Mouse (Mus musculus): ENCODE results near the gene Gm20388. TPM values are rescaled to one million over a fixed set of nuclear protein-coding genes. Genes with fewer than 3 reads are reported as not detected.

Gene Gm20388
- polyA plus RNA-seq, 1 experiment from 2014 or later: not detected

- no peak for ATAC-seq
Observed at GRCm38 (mm10) chr8:120847279-120847678, 936.6 kb downstream of the Gm20388 start.

DNA sequence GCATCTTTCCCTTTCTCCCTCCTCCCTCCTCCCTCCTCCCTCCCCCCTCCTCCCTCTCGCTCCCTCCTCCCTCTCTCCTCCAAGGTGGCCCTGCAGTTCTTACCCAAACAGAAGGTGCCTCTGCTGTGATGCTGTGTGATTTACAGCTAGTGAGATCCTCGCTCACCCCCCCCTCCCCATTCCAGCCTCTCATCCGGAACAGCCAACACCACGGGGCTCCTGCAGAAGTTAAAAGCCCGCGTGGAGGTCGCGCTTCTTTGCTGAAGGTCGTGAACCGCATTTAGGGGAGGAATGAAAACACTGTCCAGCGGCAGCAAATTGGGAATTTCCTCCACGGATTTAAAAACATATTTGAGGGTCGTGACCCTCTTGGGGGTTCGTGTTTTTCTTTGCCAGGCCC is 937.1 kb downstream of the Gm20388 start:
- H3K27ac ChIP-seq: no peak overlapping the region
- ATAC-seq: no peak
- H3K9me3 ChIP-seq (replicated peaks): no peaks in the 10 kb centered on the region
- no peak overlapping the region for H3K4me2 ChIP-seq
- no peak overlapping the region for H3K4me3 ChIP-seq
- H3K4me1 ChIP-seq: no peaks in the 10 kb centered on the region
- 18% methylated on average over 13 of the region's 14 CpGs for WGBS (ENCODE audit: insufficient replicate concordance)
- H3K36me3 ChIP-seq: no peaks in the 10 kb centered on the region
- H3K27me3 ChIP-seq (replicated peaks): peaks cover 26% of the 10 kb centered on the region
- no peak overlapping the region for H3K9ac ChIP-seq

More at GRCm38 (mm10) chr8:120847279-120847678, 936.6 kb downstream of the Gm20388 start:
- Histone ChIP-seq H3K27ac (no peak overlapping the region), H3K9me3 (replicated peaks) (no peaks in the 10 kb centered on the region), H3K4me2 (no peak overlapping the region), H3K36me3 (no peaks in the 10 kb centered on the region), H3K9ac (no peak overlapping the region), H3K27me3 (replicated peaks) (peaks cover 26% of the 10 kb centered on the region), H3K4me3 (no peak overlapping the region), H3K4me1 (no peaks in the 10 kb centered on the region)
- WGBS (ENCODE audit: insufficient replicate concordance): 23% methylated on average over 4 of the region's 4 CpGs

- WGBS (ENCODE audit: insufficient replicate concordance): 60% methylated on average over 4 of the region's 4 CpGs
- Histone ChIP-seq H3K9ac (no peak overlapping the region), H3K27ac (no peak overlapping the region), H3K4me3 (no peak overlapping the region), H3K9me3 (replicated peaks) (no peaks in the 10 kb centered on the region), H3K36me3 (no peaks in the 10 kb centered on the region), H3K27me3 (replicated peaks) (peaks cover 26% of the 10 kb centered on the region), H3K4me1 (no peaks in the 10 kb centered on the region), H3K4me2 (no peak overlapping the region)
- no peak for ATAC-seq
Observed at GRCm38 (mm10) chr8:120848434-120848833, 937.8 kb downstream of the Gm20388 start.

GRCm38 (mm10) chr8:120851411-120851810 is 940.8 kb downstream of the Gm20388 start:
- Histone ChIP-seq H3K27me3 (replicated peaks) (peaks cover 26% of the 10 kb centered on the region), H3K4me2 (no peak overlapping the region)
- 75% methylated on average over 12 of the region's 12 CpGs for WGBS (ENCODE audit: insufficient replicate concordance)

GRCm38 (mm10) chr8:120859881-120860280 is 949.2 kb downstream of the Gm20388 start:
- Histone ChIP-seq H3K4me3 (no peak overlapping the region), H3K9ac (no peak overlapping the region), H3K27ac (0 out of 2 replicates have a peak overlapping the region, but pooled peaks have one; percentile 30), H3K4me1 (no peaks in the 10 kb centered on the region), H3K9me3 (replicated peaks) (no peaks in the 10 kb centered on the region), H3K27me3 (replicated peaks) (peaks cover 8% of the 10 kb centered on the region; the same call in 1 of the 2 replicates), H3K36me3 (no peaks in the 10 kb centered on the region), H3K4me2 (no peak overlapping the region)
- WGBS (ENCODE audit: insufficient replicate concordance): 49% methylated on average over 14 of the region's 14 CpGs
- no peak for ATAC-seq

More at GRCm38 (mm10) chr8:120851411-120851810, 940.8 kb downstream of the Gm20388 start:
- no peak overlapping the region for H3K27ac ChIP-seq
- no peak overlapping the region for H3K4me3 ChIP-seq
- H3K4me1 ChIP-seq: no peaks in the 10 kb centered on the region
- no peak for ATAC-seq
- H3K9me3 ChIP-seq (replicated peaks): no peaks in the 10 kb centered on the region
- no peak overlapping the region for H3K9ac ChIP-seq
- no peaks in the 10 kb centered on the region for H3K36me3 ChIP-seq

GRCm38 (mm10) chr8:120860423-120861126 is 949.9 kb downstream of the Gm20388 start:
- ATAC-seq: no peak

DNA sequence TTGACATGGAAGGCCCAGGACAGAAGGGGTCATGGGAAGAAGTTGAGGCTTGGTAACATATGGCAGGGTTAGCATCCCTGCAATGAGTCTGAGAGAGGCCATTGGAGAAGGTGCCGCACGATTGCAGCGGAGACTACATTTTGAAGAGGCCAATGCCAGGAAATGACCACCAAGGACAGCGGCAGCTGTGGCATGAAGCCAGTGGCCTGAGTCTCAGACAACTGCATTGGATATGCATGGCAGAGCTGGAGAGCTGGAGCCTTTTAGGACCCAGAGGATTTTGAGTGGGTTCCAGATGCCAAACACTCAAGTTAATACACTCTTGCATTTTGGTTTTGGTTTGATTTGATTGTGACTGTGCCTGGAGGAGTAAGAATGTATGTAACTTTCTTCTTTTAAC is 953.0 kb downstream of the Gm20388 start:
- Histone ChIP-seq H3K4me2 (no peak overlapping the region), H3K27me3 (replicated peaks) (no peaks in the 10 kb centered on the region), H3K36me3 (no peaks in the 10 kb centered on the region), H3K4me1 (no peaks in the 10 kb centered on the region), H3K4me3 (no peak overlapping the region), H3K9ac (no peak overlapping the region), H3K27ac (no peak overlapping the region), H3K9me3 (replicated peaks) (no peaks in the 10 kb centered on the region)
- 76% methylated on average over 4 of the region's 4 CpGs for WGBS (ENCODE audit: insufficient replicate concordance)
- no peak for ATAC-seq

More at GRCm38 (mm10) chr8:120860423-120861126, 949.9 kb downstream of the Gm20388 start:
- H3K4me2 ChIP-seq: no peak overlapping the region
- H3K36me3 ChIP-seq: no peaks in the 10 kb centered on the region
- peak overlapping the region; percentile 30; the same call in 1 of the 2 replicates for H3K27ac ChIP-seq
- no peak overlapping the region for H3K9ac ChIP-seq
- 58% methylated on average over 24 of the region's 24 CpGs for WGBS (ENCODE audit: insufficient replicate concordance)
- H3K4me3 ChIP-seq: no peak overlapping the region
- no peaks in the 10 kb centered on the region for H3K4me1 ChIP-seq
- peaks cover 8% of the 10 kb centered on the region; the same call in 1 of the 2 replicates for H3K27me3 ChIP-seq (replicated peaks)
- no peaks in the 10 kb centered on the region for H3K9me3 ChIP-seq (replicated peaks)

DNA sequence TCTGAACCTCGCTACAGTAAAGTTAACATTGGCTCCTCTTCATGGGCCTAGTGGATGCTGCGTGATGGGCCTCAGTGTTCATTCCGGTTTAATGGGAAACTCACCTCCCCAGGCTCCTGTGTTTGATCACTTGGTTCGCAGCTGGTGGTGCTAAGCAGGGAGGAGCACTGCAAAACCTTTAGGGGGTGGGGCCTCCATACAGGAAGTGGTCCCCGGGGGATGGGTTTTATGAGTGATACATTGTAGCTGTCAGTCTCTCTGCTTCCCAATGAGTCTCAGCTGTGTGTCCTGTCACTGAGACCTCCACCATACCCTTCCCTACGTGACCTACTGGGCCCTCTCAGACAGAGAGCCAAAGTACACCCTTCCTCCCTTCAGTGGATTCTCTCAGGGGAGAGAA is 956.7 kb downstream of the Gm20388 start:
- H3K9ac ChIP-seq: no peak overlapping the region
- ATAC-seq: no peak
- no peak overlapping the region for H3K4me2 ChIP-seq
- no peaks in the 10 kb centered on the region for H3K27me3 ChIP-seq (replicated peaks)
- H3K4me1 ChIP-seq: no peaks in the 10 kb centered on the region
- H3K27ac ChIP-seq: no peak overlapping the region
- H3K4me3 ChIP-seq: no peak overlapping the region
- WGBS (ENCODE audit: insufficient replicate concordance): 35% methylated on average over 6 of the region's 6 CpGs
- H3K36me3 ChIP-seq: no peaks in the 10 kb centered on the region
- H3K9me3 ChIP-seq (replicated peaks): no peaks in the 10 kb centered on the region

GRCm38 (mm10) chr8:120872661-120873060 is 962.0 kb downstream of the Gm20388 start:
- WGBS (ENCODE audit: insufficient replicate concordance): 55% methylated on average over 6 of the region's 6 CpGs

DNA sequence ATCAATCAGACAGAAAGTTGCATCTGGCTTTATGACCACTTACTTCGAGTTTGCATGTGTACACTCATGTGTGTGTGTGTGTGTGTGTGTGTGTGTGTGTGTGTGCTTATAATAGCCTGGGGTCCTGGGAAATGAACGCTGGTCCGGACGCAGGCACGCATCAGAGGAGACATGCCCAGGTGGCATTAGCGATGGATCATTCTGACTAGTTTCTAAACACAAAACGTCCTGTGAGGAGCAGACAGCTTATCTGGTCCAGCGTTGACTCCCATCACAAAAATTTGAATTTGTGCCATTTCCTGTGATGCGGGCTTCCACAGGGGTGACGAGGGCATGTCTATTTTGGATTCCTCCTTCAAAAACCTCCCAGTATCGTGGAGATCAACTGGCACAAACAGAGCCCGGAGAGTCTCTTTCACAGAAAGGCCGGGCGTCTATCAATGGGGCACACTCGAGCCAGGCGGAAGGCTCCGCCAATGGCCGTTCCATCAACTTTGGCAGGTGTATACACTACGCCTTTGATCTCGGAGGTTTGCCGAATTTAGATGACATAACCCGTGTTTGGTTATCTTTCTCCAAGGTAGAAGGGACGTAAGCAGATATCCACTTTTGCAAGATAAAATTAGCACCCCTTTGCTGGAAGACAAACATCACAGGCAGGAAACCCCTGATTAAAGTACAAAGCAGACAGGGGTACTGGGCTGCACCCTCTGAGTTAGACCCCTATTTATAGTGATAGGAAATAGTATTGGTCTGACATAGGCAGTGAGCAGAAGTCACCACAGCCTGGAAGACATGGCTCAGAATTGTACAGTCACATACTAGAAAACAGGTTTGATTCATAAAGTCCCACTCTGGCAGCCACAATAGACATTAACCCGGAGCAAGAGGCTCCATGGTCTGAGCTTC is 965.6 kb downstream of the Gm20388 start:
- Histone ChIP-seq H3K36me3 (no peaks in the 10 kb centered on the region), H3K9me3 (replicated peaks) (no peaks in the 10 kb centered on the region), H3K9ac (no peak overlapping the region), H3K4me2 (no peak overlapping the region), H3K27ac (no peak overlapping the region), H3K4me1 (no peaks in the 10 kb centered on the region), H3K4me3 (no peak overlapping the region), H3K27me3 (replicated peaks) (peaks cover 37% of the 10 kb centered on the region)
- ATAC-seq: no peak
- WGBS (ENCODE audit: insufficient replicate concordance): 65% methylated on average over 24 of the region's 24 CpGs

More at GRCm38 (mm10) chr8:120872661-120873060, 962.0 kb downstream of the Gm20388 start:
- H3K9me3 ChIP-seq (replicated peaks): no peaks in the 10 kb centered on the region
- no peak overlapping the region for H3K9ac ChIP-seq
- H3K4me3 ChIP-seq: no peak overlapping the region
- H3K27me3 ChIP-seq (replicated peaks): peaks cover 9% of the 10 kb centered on the region
- no peak for ATAC-seq
- no peak overlapping the region for H3K4me2 ChIP-seq
- H3K27ac ChIP-seq: no peak overlapping the region
- no peaks in the 10 kb centered on the region for H3K36me3 ChIP-seq
- H3K4me1 ChIP-seq: no peaks in the 10 kb centered on the region

- H3K27me3 ChIP-seq (replicated peaks): peaks cover 44% of the 10 kb centered on the region
Observed at GRCm38 (mm10) chr8:120877005-120877404, 966.4 kb downstream of the Gm20388 start.

GRCm38 (mm10) chr8:120879928-120880327 is 969.3 kb downstream of the Gm20388 start:
- no peaks in the 10 kb centered on the region for H3K36me3 ChIP-seq
- no peak overlapping the region for H3K4me3 ChIP-seq
- no peak overlapping the region for H3K4me2 ChIP-seq
- H3K9ac ChIP-seq: no peak overlapping the region
- H3K27ac ChIP-seq: no peak overlapping the region
- peaks cover 73% of the 10 kb centered on the region for H3K27me3 ChIP-seq (replicated peaks)
- H3K9me3 ChIP-seq (replicated peaks): no peaks in the 10 kb centered on the region
- 52% methylated on average over 6 of the region's 6 CpGs for WGBS (ENCODE audit: insufficient replicate concordance)
- H3K4me1 ChIP-seq: no peaks in the 10 kb centered on the region
- no peak for ATAC-seq

More at GRCm38 (mm10) chr8:120877005-120877404, 966.4 kb downstream of the Gm20388 start:
- Histone ChIP-seq H3K4me2 (no peak overlapping the region), H3K4me1 (no peaks in the 10 kb centered on the region), H3K4me3 (no peak overlapping the region), H3K36me3 (no peaks in the 10 kb centered on the region), H3K9me3 (replicated peaks) (no peaks in the 10 kb centered on the region), H3K27ac (no peak overlapping the region), H3K9ac (no peak overlapping the region)
- no peak for ATAC-seq
- WGBS (ENCODE audit: insufficient replicate concordance): 57% methylated on average over 7 of the region's 7 CpGs

Measured in liver, embryonic 12.5 days (tissue).